Mouse (Mus musculus) liver, embryonic 15.5 days (tissue): ENCODE measurements around the gene Ift52. TPM values are rescaled to one million over a fixed set of nuclear protein-coding genes. Genes with fewer than 3 reads are reported as not detected.

Source experiments
- ATAC-seq: fragments of 200-750 bp; cut with Nextera tagmentation; 2 replicates; pipeline ENCODE4 v1.8.0; 2017; ENCODE audit warnings: moderate number of reproducible peaks, mild to moderate bottlenecking, moderate library complexity; ENCODE audit not compliant: insufficient read depth
- H3K27ac ChIP-seq: fragments of 300-500 bp; sonication (generic); replicated peaks from 2 replicates; pipeline ENCODE4 v1.5.1; 2015; ENCODE audit warnings: mild to moderate bottlenecking, inconsistent platforms
- H3K27me3 ChIP-seq: fragments of 300-500 bp; sonication (generic); 2 replicates; pipeline ENCODE4 v1.6.1; 2015; ENCODE audit warnings: mild to moderate bottlenecking, inconsistent platforms
- H3K36me3 ChIP-seq: fragments of 300-500 bp; sonication (generic); replicated peaks from 2 replicates; pipeline ENCODE4 v1.6.1; 2015; ENCODE audit warnings: moderate library complexity, mild to moderate bottlenecking, inconsistent platforms
- H3K4me1 ChIP-seq: fragments of 300-500 bp; sonication (generic); replicated peaks from 2 replicates; pipeline ENCODE4 v1.6.1; 2015; ENCODE audit warnings: inconsistent platforms
- H3K4me2 ChIP-seq: fragments of 300-500 bp; sonication (generic); 2 replicates; pipeline ENCODE4 v1.6.1; 2015; ENCODE audit warnings: moderate library complexity, mild to moderate bottlenecking, inconsistent platforms
- H3K4me3 ChIP-seq: fragments of 300-500 bp; sonication (generic); replicated peaks from 2 replicates; pipeline ENCODE4 v1.5.1; 2015; ENCODE audit warnings: mild to moderate bottlenecking, inconsistent platforms
- H3K9ac ChIP-seq: fragments of 300-500 bp; sonication (generic); 2 replicates; pipeline ENCODE4 v1.6.1; 2015; ENCODE audit warnings: moderate library complexity, mild to moderate bottlenecking, inconsistent platforms
- H3K9me3 ChIP-seq: fragments of 300-500 bp; sonication (generic); replicated peaks from 2 replicates; pipeline ENCODE4 v1.6.1; 2016; ENCODE audit warnings: inconsistent platforms
- WGBS: fragments of 180-500 bp; shearing (Covaris S2); methylation state at CpG from one replicate; pipeline ENCODE4 v1.1.7; 2015; ENCODE audit warnings: mixed read lengths; ENCODE audit not compliant: insufficient replicate concordance; 5-methylcytosine and 5-hydroxymethylcytosine counted together
- polyA plus RNA-seq: library from polyadenylated mRNA; unstranded; fragments of >200 nt; fragmentation: Nextera tagmentation; extraction: Ambion mirVana; gene quantifications from 2 replicates; pipeline ENCODE4 v1.2.1, GENCODE M21; 2015

Ift52 gene
- polyA plus RNA-seq, 1 experiment from 2014 or later, result 16.6 TPM

- Histone ChIP-seq H3K4me2 (no peak overlapping the region), H3K9me3 (no peaks in the 10 kb centered on the region), H3K27me3 (no peaks in the 10 kb centered on the region), H3K36me3 (peaks cover 99% of the 10 kb centered on the region), H3K4me3 (no peak overlapping the region), H3K9ac (no peak overlapping the region), H3K4me1 (no peaks in the 10 kb centered on the region), H3K27ac (no peak overlapping the region)
- no peak for ATAC-seq
- WGBS, result 91% methylated on average over 12 of the region's 12 CpGs
These were observed 57.7 kb downstream of the Ift52 start for GRCm38 (mm10) chr2:163074808-163075207.

- no peak overlapping the region for H3K4me2 ChIP-seq
- H3K36me3 ChIP-seq, result peaks cover 96% of the 10 kb centered on the region
- no peak overlapping the region for H3K27ac ChIP-seq
- 80% methylated on average over 3 of the region's 3 CpGs for WGBS
- H3K9me3 ChIP-seq, result no peaks in the 10 kb centered on the region
- no peak for ATAC-seq
- H3K27me3 ChIP-seq, result no peaks in the 10 kb centered on the region
- no peak overlapping the region for H3K4me3 ChIP-seq
- no peaks in the 10 kb centered on the region for H3K4me1 ChIP-seq
- no peak overlapping the region for H3K9ac ChIP-seq
These were observed 58.1 kb downstream of the Ift52 start for GRCm38 (mm10) chr2:163075234-163075633.

GRCm38 (mm10) chr2:163079041-163079440 lies 61.9 kb downstream of the Ift52 start:
- H3K9me3 ChIP-seq, result no peaks in the 10 kb centered on the region
- H3K9ac ChIP-seq, result no peak overlapping the region
- no peaks in the 10 kb centered on the region for H3K27me3 ChIP-seq
- ATAC-seq, result no peak
- peaks cover 91% of the 10 kb centered on the region for H3K36me3 ChIP-seq
- H3K4me1 ChIP-seq, result no peaks in the 10 kb centered on the region
- WGBS, result 92% methylated on average over 4 of the region's 4 CpGs
- no peak overlapping the region for H3K4me2 ChIP-seq
- no peak overlapping the region for H3K27ac ChIP-seq
- no peak overlapping the region for H3K4me3 ChIP-seq

GRCm38 (mm10) chr2:163082591-163082990 lies 65.4 kb downstream of the Ift52 start:
- no peak overlapping the region for H3K9ac ChIP-seq
- ATAC-seq, result peak; percentile 38; the same call in 1 of the 2 replicates
- H3K4me3 ChIP-seq, result no peak overlapping the region
- H3K36me3 ChIP-seq, result peaks cover 69% of the 10 kb centered on the region
- 44% methylated on average over 5 of the region's 5 CpGs for WGBS
- no peak overlapping the region for H3K27ac ChIP-seq
- no peak overlapping the region for H3K4me2 ChIP-seq
- H3K4me1 ChIP-seq, result no peaks in the 10 kb centered on the region
- no peaks in the 10 kb centered on the region for H3K9me3 ChIP-seq
- no peaks in the 10 kb centered on the region for H3K27me3 ChIP-seq

GRCm38 (mm10) chr2:163084519-163084918 lies 67.4 kb downstream of the Ift52 start:
- no peak overlapping the region for H3K9ac ChIP-seq
- no peak overlapping the region for H3K4me3 ChIP-seq
- no peaks in the 10 kb centered on the region for H3K4me1 ChIP-seq
- peaks cover 50% of the 10 kb centered on the region for H3K36me3 ChIP-seq
- no peak for ATAC-seq
- no peak overlapping the region for H3K27ac ChIP-seq
- no peaks in the 10 kb centered on the region for H3K27me3 ChIP-seq
- H3K9me3 ChIP-seq, result no peaks in the 10 kb centered on the region
- 76% methylated on average over 3 of the region's 3 CpGs for WGBS
- H3K4me2 ChIP-seq, result no peak overlapping the region

GRCm38 (mm10) chr2:163085047-163085446 lies 67.9 kb downstream of the Ift52 start:
- 86% methylated on average over 6 of the region's 6 CpGs for WGBS
- no peaks in the 10 kb centered on the region for H3K4me1 ChIP-seq
- H3K9me3 ChIP-seq, result no peaks in the 10 kb centered on the region
- no peak overlapping the region for H3K4me2 ChIP-seq
- no peak overlapping the region for H3K9ac ChIP-seq
- no peak overlapping the region for H3K27ac ChIP-seq
- ATAC-seq, result no peak
- peaks cover 45% of the 10 kb centered on the region for H3K36me3 ChIP-seq
- H3K27me3 ChIP-seq, result no peaks in the 10 kb centered on the region
- no peak overlapping the region for H3K4me3 ChIP-seq

- Histone ChIP-seq H3K4me2 (no peak overlapping the region), H3K4me3 (no peak overlapping the region), H3K4me1 (no peaks in the 10 kb centered on the region), H3K9ac (no peak overlapping the region), H3K36me3 (peaks cover 35% of the 10 kb centered on the region), H3K27me3 (no peaks in the 10 kb centered on the region), H3K9me3 (no peaks in the 10 kb centered on the region), H3K27ac (no peak overlapping the region)
- 44% methylated on average over 8 of the region's 8 CpGs for WGBS
- no peak for ATAC-seq
These were observed 69.4 kb downstream of the Ift52 start for GRCm38 (mm10) chr2:163086561-163086960.

- Histone ChIP-seq H3K36me3 (peaks cover 23% of the 10 kb centered on the region), H3K27ac (no peak within 1 kb of the TSS), H3K9me3 (no peaks in the 10 kb centered on the region), H3K4me3 (no peak within 1 kb of the TSS), H3K9ac (no peak within 1 kb of the TSS), H3K4me2 (no peak within 1 kb of the TSS), H3K4me1 (no peaks in the 10 kb centered on the region), H3K27me3 (no peaks in the 10 kb centered on the region)
- 72% methylated on average over 9 of the region's 9 CpGs for WGBS
- no peak for ATAC-seq
These were observed 70.6 kb downstream of the Ift52 start, which contains the start of gene Gtsf1l for GRCm38 (mm10) chr2:163087728-163088127. Gene Gtsf1l (minus strand): TSS chr2:163087855.

- Histone ChIP-seq H3K9me3 (no peaks in the 10 kb centered on the region), H3K36me3 (peaks cover 8% of the 10 kb centered on the region; the same call in 1 of the 2 replicates), H3K27ac (no peak overlapping the region), H3K9ac (no peak overlapping the region), H3K27me3 (no peaks in the 10 kb centered on the region), H3K4me2 (no peak overlapping the region), H3K4me3 (no peak overlapping the region), H3K4me1 (no peaks in the 10 kb centered on the region)
- ATAC-seq, result no peak
- 54% methylated on average over 5 of the region's 5 CpGs for WGBS
These were observed 72.4 kb downstream of the Ift52 start for GRCm38 (mm10) chr2:163089475-163090123.

GRCm38 (mm10) chr2:163094909-163095308 lies 77.8 kb downstream of the Ift52 start:
- Histone ChIP-seq H3K9ac (no peak overlapping the region), H3K4me2 (no peak overlapping the region), H3K4me1 (0 out of 2 replicates have a peak, but pooled peaks cover under 1% of the 10 kb centered on the region), H3K9me3 (no peaks in the 10 kb centered on the region), H3K36me3 (no peaks in the 10 kb centered on the region), H3K27ac (no peak overlapping the region), H3K4me3 (no peak overlapping the region), H3K27me3 (no peaks in the 10 kb centered on the region)
- 83% methylated on average over 10 of the region's 10 CpGs for WGBS
- ATAC-seq, result no peak
